Mouse (Mus musculus) activated CD4-positive, CD25-positive, alpha-beta regulatory T cell, adult 4 months (primary cell): ENCODE results near the gene Snf8. TPM values are rescaled to one million over a fixed set of nuclear protein-coding genes. Genes with fewer than 3 reads are reported as not detected.

Experiments used
- ATAC-seq: one replicate; pipeline ENCODE4 v1.8.0; 2017
- polyA plus RNA-seq, 2 experiments: library from polyadenylated mRNA; unstranded; fragments of 100-300 nt; shearing (Covaris generic); gene quantifications; one replicate each; pipeline ENCODE4 v1.2.1; 2017

Gene Snf8
- 10 to 100 TPM; 39.3 to 54.1 TPM for polyA plus RNA-seq

- peak; percentile 85 for ATAC-seq
Measured at GRCm38 (mm10) chr11:96034596-96035052, at the start of gene Snf8. Gene Snf8, plus strand, starts transcription at chr11:96034885.

- ATAC-seq = no peak
Measured at GRCm38 (mm10) chr11:95987854-95988447, 46.7 kb upstream of the Snf8 start.

GRCm38 (mm10) chr11:95988533-95988932 is 46.2 kb upstream of the Snf8 start:
- ATAC-seq = no peak

- ATAC-seq = no peak
Measured at GRCm38 (mm10) chr11:95989864-95990263, 44.8 kb upstream of the Snf8 start.

- no peak for ATAC-seq
Measured at GRCm38 (mm10) chr11:95990431-95990830, 44.3 kb upstream of the Snf8 start.

- ATAC-seq = no peak
Measured at GRCm38 (mm10) chr11:95990886-95991708, 43.6 kb upstream of the Snf8 start.

- no peak for ATAC-seq
Measured at GRCm38 (mm10) chr11:95994151-95994550, 40.5 kb upstream of the Snf8 start.

- no peak for ATAC-seq
Measured at GRCm38 (mm10) chr11:96003100-96003900, 31.4 kb upstream of the Snf8 start.

- no peak for ATAC-seq
Measured at GRCm38 (mm10) chr11:96003969-96004792, 30.5 kb upstream of the Snf8 start.

- ATAC-seq = no peak
Measured at GRCm38 (mm10) chr11:96004793-96005402, 29.8 kb upstream of the Snf8 start.

- ATAC-seq = no peak
Measured at GRCm38 (mm10) chr11:96005403-96006271, 29.0 kb upstream of the Snf8 start, which contains the start of gene Igf2bp1. Gene Igf2bp1, minus strand, starts transcription at chr11:96005940.

- ATAC-seq = no peak
Measured at GRCm38 (mm10) chr11:96006367-96006851, 28.3 kb upstream of the Snf8 start.

- no peak for ATAC-seq
Measured at GRCm38 (mm10) chr11:96006852-96007515, 27.7 kb upstream of the Snf8 start.

GRCm38 (mm10) chr11:96007516-96008235 is 27.0 kb upstream of the Snf8 start:
- no peak for ATAC-seq

- ATAC-seq = no peak
Measured at GRCm38 (mm10) chr11:96008827-96009226, 25.9 kb upstream of the Snf8 start.

GRCm38 (mm10) chr11:96011982-96012381 is 22.7 kb upstream of the Snf8 start:
- ATAC-seq = no peak

GRCm38 (mm10) chr11:96015421-96015820 is 19.3 kb upstream of the Snf8 start:
- ATAC-seq = no peak

- ATAC-seq = no peak
Measured at GRCm38 (mm10) chr11:96017941-96018351, 16.7 kb upstream of the Snf8 start.

- no peak for ATAC-seq
Measured at GRCm38 (mm10) chr11:96020622-96021021, 14.1 kb upstream of the Snf8 start.
